Mouse (Mus musculus) layer of hippocampus, postnatal 14 days (tissue): Measurements from ENCODE around the gene Fam162a. TPM values are rescaled to one million over a fixed set of nuclear protein-coding genes. Genes with fewer than 3 reads are reported as not detected.
"Not testable (repeated sequence)": the region's sequence is repeated elsewhere in the genome, so short reads cannot be mapped to it uniquely, and the experiment has no call there.

Source experiments
- DNase-seq, 2 experiments: peaks; one replicate each; pipeline ENCODE4 v3.0.0; 2021 to 2022; ENCODE audit warnings: low spot score in 2 of 2, mixed read lengths in 1 of 2
- long read RNA-seq, 2 experiments: library from polyadenylated mRNA; stranded (forward); transcript quantifications; one replicate each; pipeline ENCODE4 v2.0.0; 2021
- total RNA-seq, 2 experiments: library from RNA; stranded (reverse); gene quantifications; 2 replicates each; pipeline ENCODE4 v1.2.3; 2021

Gene Fam162a
- 10 to 100 TPM; 81.1 to 84.2 TPM for total RNA-seq
- long read RNA-seq, experiment 1, transcript Fam162a-201 (5 exons, 718 nt), result major isoform, 28 of 31 reads
- long read RNA-seq, experiment 1, partial matches to known transcripts, result 1 of 31 reads
- long read RNA-seq, experiment 1, other reads (novel, unspliced or antisense), result 1 of 31 reads
- long read RNA-seq, experiment 2, transcript Fam162a-201 (5 exons, 718 nt), result major isoform, 65 of 69 reads
- long read RNA-seq, experiment 2, partial matches to known transcripts, result 2 of 69 reads
- long read RNA-seq, experiment 2, other reads (novel, unspliced or antisense), result 2 of 69 reads

DNA sequence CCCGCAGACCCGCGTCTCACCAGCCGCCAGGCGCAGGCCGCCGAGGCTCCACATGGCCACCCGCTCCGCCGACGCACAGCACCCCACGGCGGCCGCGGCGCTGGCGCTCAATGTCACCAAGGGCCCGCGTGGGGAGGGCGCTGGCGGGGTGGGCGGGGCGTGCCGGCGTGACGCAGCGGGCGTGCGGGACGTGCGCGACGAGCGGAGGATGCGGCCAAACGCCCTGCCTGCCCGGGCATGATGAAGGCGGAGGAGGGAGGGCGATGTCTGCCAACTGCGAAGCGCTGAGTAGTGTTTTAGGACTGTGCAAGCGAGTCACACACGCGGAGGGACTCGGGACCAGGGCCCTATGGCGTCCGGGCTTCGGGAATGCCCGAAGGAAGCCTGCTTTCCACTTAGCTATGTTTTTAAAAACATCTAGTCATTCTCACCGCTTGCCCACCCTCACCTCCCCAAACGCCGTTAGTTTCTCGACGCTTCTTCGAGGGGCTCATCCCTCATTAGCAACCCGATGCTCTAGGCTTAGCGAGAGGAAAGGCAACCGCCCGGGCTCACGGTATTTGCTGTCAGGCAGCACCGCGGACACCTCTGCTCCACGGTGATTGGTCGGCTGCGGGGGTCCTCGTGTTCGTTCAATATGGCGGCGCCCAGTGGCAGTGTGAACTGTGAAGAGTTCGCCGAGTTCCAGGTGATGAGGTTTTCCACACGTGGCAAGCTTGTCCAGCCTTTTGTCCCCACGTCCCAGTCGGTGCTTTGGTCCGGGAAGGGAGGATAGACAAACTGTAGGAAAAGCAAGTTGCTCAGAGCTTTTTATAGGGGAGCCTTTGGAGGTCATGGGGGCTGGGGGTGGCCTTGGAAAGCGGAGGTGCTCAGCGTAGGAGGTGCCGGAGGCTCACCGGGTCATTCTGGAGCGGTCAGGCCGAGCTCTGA lies at the start of gene Fam162a, which contains the start of gene Ccdc58:
Gene Fam162a, minus strand, starts transcription at position 145 of the 930 bp plus-strand sequence.
Gene Ccdc58, plus strand, starts transcription at position 236 of the 930 bp plus-strand sequence.
- DNase-seq, result peak; percentile 90 to 94

DNA sequence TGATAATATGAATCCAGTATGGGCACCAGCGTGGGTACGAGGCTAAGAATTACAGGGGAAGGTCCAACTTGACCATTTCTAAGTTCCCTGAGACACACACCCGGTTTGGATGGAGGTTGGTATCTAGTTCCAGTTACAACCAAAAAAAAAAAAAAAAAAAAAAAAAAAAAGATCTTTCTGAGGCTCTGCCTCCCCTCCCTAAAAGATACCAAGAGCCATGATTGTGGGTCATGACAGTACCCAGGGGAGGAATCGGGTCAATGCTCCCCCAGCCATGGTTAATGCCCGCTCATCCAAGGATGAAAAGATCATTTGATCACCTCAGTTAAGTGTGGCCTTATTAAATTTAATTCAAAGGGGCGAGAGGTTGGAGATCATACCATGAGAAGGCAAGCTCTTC lies 44.4 kb upstream of the Fam162a start:
- not testable (repeated sequence) for DNase-seq

DNA sequence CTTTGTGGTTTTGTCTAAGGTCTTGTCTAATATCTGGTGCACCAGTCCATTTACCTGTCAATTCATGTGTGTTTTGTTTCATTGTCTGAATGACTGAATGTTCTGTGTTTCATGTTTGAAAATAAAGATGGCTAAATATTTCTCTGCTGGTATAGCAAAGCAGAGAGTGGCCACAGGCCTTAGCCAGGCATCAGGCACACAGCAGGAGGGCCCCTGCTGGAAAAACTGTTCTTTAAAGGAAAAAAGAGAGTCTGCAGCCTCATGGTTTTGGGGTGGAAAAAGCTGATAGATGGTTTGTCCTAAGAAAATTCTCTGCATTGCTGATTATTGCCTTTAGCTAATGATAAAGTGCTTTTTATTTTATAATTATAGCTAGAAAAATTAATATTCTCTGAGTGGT lies 40.1 kb upstream of the Fam162a start:
- not testable (repeated sequence) for DNase-seq

DNA sequence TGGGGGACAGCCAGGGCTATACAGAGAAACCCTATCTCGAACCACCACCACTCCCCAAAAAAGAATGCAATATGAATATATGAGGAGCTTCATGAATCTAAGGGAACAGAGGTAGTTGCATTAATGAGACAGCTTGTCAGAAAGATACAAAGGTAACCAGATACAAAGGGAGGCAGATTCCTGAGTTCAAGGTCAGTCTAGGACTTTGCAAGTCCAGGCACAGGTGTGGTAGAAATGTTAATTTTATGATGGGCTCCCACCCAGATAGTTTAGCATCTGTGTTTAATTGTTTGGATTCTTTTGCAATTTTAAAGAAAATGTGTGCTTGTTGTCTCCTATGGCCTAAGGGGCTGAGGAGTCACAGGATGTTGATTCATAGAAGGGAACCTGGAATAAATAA lies 30.8 kb upstream of the Fam162a start:
- DNase-seq, result no peak

DNA sequence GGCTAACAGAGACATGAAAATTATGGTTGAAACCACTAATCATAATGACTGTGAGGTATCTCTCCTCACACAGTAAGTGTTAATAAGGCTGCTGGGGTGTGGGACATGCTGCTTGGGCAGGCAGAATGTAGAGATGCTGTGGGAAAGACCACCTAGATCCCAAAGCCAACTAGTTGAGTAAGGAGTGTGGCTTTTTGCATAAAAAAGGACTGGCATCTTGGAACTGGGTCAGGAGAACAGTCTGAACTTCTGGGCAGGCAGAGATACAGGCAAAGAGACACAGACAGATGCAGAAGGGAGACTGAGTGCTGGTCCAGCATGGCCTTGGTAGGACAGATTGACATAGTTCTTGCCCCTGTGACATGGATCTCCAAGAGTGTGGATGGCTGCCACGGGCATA lies 30.1 kb upstream of the Fam162a start:
- no peak for DNase-seq

DNA sequence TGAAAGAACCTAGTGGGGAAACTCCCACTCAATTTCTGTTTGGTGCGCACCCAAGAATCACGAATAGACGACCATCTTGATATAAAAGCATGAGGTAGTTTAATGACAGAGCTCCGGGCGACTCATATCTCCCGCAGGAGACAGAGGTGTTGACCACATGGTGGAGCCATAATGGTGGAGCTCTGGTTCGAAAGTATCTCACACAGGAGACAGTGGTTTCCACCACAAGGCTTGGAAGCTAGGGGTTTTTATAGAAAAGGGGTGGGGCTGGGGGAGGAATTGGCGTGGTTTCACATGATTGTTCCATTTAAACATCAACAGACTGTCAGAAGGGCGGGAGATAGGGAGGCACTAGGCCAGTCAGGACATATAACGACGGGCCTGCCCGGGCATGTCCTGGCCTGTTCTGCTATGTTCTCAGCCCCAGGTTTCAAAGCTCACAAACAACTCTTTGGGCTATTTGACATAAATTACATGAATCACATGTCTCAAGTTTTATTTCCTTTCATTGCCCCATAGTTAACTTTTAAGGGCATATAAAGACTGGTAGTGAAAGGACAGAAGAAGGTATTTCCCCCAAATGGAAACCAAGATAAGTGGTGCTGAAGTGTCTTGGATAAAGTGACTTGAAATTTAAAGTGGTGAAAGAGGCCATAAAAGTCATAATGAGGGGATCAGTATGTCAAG lies 26.6 kb upstream of the Fam162a start:
- DNase-seq, result not testable (repeated sequence)

DNA sequence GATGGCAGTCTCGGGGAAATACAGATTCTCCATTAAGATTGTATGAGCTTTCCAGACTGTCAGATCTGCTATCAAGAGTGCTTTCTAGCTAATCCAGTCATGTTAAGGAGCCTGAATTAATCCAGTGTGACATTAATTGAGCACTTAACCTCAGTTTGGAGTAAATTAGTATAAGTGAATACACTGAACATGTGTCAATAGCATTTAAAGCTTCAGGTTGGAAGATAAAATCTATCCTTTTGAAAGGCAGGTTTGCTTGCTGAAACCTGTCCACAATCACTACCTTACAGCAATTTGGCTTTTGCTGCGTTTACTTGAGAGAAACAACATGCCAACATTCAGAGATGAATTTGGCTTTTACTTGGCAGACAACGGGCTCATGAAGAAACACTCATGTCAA lies 22.7 kb upstream of the Fam162a start:
- no peak for DNase-seq

DNA sequence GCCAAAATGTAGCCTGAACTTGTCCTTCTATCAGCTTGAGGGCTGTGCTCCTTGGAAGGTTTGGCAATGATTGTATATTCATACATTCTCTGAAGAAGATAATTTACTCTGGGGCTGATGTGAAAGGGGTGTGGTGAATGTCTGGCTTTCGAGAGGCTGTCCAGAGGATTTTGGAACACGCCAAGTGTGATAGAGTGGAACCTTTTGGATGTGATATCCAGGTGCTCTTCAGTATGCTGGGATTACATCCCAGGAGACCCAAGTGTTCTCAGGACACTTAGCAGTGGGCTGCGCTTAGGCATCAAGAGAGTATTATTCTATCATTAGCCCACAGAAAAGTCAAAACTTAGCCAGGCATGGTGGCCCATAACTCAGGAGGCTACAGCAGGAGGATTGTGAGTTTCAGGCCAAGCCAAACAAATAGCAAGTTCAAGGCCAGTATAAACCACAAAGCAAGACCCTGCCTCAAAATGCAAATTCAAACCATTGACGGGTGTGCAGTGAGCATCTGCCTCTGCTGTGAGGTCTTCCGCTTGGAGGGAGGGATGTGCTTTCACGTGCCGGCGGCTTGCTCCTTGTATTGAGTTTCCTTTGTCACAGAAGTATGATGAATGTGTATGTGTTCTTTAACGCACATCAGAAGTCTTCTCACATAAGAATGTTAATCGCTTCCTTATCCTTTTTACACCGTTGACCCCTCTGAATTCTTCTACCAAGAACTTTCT lies 19.6 kb upstream of the Fam162a start:
- DNase-seq, result no peak

DNA sequence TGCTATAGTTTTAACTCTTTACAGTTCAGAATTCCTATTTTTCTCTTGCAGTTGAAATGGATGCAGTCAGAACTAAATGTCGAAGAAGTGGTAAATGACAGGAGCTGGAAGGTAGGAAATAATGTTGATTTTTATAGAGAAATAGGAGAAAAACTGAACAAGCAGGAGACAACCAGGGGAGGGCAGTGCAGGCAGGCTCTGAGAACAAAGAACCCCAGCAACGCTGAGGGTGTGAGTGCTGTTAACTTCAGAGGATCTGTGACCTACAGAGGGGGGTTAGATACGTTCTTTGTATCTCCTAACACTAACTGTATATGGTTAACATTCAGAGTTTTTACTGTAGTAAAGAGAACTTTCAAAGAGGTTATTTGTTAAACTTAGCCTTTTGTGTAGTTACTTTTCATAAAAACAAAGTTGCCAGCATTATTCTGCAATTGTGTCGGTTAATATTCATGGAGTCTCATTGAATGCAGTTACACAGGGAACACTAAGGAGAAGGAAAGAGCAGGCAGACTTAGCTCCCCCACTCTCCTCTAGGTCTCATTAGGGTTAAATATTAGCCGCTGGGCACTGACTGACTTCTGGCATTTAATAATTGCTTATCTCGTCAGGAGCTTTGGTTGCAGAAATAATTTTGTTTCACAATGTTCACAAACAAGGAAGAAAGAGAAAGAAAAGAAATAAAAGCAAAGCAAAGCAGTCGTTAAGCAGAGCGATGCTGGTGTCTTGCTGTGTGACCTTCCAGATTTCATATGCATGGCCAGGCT lies 18.6 kb upstream of the Fam162a start:
- DNase-seq, result no peak

DNA sequence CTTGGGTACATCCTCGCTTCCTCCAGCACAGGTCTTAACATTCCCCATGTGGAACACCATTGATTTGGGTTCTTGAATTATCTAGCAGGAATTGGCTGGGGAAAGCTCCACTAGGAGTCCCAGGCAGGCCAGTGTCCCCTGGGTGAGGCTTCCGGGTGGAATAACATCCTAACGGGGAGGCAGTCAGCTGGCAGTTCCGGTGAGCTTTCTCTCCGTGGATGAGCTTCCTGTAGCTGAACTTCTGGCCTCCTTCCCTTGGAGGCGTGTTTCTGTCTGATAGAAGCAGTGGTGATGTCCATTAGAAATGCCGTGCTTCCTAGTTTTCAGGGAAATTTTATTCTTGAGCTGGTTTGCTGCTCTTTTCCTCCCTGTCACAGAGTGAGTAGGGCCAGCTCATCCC lies 17.7 kb upstream of the Fam162a start:
- DNase-seq, result no peak

DNA sequence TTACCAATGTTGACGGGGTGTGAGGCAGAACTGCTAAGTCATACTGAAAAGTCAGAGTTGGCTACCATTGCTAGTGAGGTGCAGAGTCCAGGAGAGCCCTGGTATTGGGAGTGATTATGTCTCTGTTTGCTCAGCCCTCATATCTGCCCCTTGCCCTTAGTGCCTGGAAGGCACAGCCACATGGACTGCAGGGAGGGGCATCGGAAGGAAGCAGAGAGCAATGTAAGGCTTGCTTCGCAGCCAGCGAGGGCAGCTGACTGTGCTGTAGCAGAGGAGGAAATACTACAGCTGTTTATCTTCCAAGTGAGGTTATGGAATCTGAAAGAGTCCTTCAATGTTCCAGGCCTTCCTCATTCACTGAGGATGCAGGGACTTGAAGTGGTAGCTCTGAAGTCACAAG lies 16.5 kb upstream of the Fam162a start:
- no peak for DNase-seq

DNA sequence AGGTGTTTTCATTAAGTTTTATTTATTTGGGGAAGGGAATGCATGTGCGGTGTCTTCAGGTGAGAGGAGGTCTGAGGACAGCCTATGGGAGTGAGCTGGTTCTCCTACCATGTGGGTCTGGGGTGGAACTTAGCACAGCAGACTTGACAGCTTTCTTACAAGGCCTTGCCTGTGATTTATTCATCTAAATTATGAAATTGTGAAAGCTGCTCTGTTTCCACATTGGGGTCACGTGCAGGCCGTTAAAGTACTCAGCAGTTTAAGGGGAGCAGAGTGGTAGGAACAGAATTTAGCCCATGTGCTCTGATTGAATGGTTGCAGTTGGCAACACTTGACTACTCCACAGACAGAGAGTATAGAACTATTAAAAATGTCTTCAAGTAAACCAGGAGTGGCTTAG lies 8.5 kb upstream of the Fam162a start:
- DNase-seq, result no peak

DNA sequence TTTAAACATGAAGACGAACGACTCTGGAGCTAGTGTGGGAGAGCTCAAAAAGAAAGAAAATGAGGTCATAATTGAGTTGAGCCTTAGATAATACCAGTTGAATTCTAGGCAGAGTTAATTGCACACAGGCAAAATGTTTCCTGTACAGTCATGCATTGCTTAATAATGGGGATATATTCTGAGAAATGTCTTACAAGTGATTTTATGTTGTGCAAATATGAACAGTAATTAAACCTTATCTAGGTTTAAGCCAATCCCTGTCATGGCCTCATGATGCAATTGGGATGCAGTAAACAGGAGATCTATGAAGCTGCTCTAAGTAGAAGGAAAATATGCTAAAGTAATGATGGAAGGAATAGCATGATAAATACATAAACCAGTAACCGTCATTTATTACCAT lies 3.4 kb upstream of the Fam162a start:
- DNase-seq, result no peak

DNA sequence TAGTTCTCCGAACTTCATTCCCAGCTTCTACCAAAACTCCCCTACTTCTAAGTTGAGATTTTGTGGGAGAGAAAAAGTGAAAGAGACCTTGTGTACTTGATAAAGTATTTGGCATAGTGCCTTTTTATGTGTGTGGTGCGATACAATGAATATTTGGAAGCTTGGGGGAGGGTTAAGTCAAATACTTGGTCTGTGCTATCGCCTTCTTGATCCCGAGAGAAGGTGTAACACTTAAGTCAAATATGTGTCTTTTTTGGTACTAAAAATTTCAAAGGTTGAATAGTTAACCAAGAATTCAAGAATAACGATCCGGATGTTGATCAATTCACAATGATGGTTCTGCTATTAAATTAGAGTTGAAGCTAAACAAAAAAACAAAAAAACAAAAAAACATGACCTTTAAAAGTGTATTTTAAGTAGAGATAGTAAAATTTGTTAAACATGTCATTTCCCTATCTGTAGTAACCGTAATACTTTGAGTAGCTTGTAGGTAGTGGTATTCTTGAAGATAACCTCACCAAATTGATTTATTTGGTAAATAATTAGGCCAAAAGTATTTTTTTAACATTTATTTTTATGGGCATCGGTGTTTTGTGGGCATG lies 1.1 kb upstream of the Fam162a start:
- no peak for DNase-seq

DNA sequence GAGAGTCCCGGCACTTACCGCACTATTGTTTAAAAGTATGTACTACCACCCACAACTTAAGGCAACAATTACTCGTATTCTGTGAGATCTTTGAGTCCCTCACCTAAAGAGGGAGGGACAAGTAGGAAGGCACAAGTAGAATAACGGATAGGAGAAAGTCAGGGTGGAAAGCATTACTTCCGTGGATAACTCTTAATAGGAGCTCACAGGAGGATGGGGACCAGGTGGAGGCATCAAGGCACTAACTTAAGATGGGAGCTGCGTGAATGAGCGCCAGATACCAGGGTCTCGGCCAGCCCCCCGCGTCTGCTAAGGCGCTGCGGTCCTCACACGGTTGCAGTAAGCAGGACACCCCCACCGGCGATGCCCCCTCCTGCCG lies 334 bp downstream of the Fam162a start:
- no peak for DNase-seq

DNA sequence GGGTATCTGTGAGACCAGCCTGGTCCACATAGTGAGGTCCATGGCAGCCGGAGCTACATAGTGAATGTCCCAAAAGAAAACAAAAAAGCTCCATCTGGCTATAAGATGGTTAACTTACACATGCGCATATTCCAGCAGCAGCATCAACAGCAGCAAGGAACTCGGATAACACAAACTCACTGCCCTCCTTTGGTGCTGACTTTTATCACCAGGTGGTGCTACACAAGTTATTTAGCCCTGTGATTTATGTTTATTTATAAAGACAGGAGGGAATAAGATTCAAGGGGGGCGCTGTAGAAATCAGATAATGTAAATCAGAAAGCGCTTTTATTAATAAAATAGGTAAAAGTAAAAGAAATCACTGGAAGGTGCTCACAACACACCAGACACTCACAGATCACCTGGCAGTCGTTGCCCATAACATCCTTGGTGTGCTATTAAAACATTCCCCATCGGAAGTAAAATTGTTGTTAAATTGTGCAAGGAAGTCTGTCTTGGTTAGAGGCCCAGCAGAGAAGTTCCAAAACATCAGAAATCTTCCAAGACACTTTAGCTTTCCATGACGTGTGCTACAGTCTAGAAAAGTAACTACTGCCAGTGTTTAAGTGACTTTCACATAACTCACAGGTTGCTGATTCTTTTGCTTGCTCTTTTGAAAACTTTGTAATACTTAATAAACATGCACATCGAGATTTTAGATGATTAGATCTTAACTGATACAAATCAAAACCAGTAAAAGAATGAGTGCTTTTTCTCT lies 1.4 kb downstream of the Fam162a start:
- DNase-seq, result no peak

DNA sequence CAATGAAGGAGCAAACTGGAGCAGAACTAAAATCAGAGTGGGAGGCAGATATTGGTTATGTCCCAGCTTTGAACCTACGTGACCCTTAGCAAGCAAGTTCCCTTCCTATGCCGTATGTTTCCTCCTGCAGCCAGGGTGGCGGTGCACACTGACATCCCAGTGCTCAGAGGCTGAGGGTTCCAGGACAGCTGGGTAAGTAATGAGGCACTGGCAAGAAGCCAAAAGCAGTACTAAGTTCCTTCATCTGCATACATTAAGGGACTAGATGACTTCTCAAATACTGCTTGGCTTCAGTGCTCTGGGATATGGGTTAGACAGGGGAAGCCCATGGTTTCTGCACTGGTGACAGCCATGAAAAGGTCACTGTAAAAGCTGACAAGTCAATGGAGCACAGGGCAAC lies 3.0 kb downstream of the Fam162a start:
- DNase-seq, result no peak

DNA sequence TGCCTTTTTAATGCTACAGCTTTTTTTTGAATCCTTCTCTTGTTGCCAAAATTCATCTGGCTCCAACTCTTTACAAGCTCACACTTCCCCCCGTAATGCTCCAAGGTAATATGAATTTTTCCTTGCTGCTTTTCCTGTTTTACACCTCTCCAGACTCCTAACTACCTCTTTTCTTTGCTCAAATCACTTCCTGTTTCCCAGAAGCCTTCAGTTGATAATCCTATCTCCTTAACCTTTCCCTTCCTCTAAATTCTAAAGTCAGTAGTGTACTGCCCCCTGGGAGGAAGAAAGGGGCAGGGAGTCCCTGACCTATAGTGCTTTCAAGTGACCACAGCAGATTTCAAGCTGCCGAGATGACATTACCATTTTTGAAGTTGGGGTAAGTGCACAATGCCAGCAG lies 3.7 kb downstream of the Fam162a start:
- DNase-seq, result no peak

DNA sequence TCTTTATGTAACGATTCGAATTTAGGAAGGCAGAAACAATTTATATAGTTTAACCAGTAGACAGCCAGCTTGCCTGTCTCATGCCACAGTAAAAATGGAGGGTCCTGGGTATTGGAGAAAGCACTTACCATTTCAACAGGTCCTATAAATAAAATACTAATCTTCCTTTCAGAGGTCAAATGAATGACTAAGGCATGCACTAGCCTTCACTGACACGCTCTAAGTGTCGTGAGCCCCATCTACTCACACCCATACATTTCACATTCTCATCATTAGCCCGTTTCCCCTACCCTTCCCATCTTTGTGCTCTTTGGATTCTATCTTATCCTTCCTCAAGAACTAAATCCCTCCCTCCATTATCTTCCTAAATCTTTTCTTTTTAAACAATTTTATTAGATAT lies 6.5 kb downstream of the Fam162a start:
- no peak for DNase-seq
